Comparison of ENCODE assay signal across 24 mouse cellular contexts in the genomic region with DNA sequence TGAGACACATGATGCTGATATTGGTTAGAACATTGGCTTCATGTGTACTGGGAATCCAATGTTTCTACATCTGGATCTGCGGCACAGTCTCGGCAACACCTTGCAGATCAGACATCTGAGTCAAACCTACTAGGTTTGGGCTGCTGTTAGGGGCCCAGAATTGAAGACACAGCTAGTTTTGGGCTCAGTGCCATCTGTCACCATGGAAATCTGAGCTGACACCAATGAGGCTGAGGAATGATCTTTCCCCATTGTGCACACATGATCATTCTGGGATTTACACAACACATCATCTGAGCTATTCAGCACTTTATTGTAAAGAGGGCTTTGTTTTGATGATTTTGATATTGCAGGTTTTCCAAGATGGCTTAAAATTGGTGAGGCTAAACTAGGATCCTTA.
"Had no signal": no experiment of that assay in that cellular context is flagged by ENCODE, and none has a peak within 500 bp of the region (broad histone marks: within the 10 kb centered on the region; RNA-seq: fewer than 3 reads in every experiment).

No protein-coding gene starts in this region.

- DNase-seq: gastrocnemius, postnatal 14 days; gastrocnemius, postnatal 36 days; heart, adult 11 months; heart, adult 2 months; heart, postnatal 14 days; heart, postnatal 36 days; kidney, adult 11 months; kidney, adult 2 months; kidney, adult 9 months; kidney, postnatal 14 days; kidney, postnatal 36 days; layer of hippocampus, adult 9-11 months; layer of hippocampus, postnatal 36 days had no signal

- H3K4me3 ChIP-seq: heart, adult 2 months; heart, embryonic 13.5 days; heart, embryonic 15.5 days; kidney, embryonic 15.5 days; limb, embryonic 13.5 days; limb, embryonic 15.5 days; liver, embryonic 12.5 days had no signal

- H3K27ac ChIP-seq: heart, adult 2 months; heart, embryonic 13.5 days; heart, embryonic 15.5 days; hindbrain, embryonic 14.5 days; kidney, embryonic 15.5 days; kidney, postnatal 0 days; limb, embryonic 13.5 days; limb, embryonic 15.5 days; liver, embryonic 12.5 days had no signal

- H3K4me2 ChIP-seq: heart, embryonic 11.5 days; heart, embryonic 13.5 days; heart, embryonic 15.5 days; hindbrain, embryonic 14.5 days; kidney, embryonic 15.5 days; limb, embryonic 13.5 days; limb, embryonic 15.5 days; liver, embryonic 12.5 days had no signal

- H3K9ac ChIP-seq: heart, embryonic 13.5 days; heart, embryonic 15.5 days; hindbrain, embryonic 14.5 days; kidney, embryonic 15.5 days; limb, embryonic 13.5 days; limb, embryonic 15.5 days; liver, embryonic 12.5 days had no signal

- H3K27me3 ChIP-seq: heart, embryonic 13.5 days; heart, embryonic 15.5 days; kidney, embryonic 15.5 days; limb, embryonic 13.5 days; limb, embryonic 15.5 days; liver, embryonic 12.5 days had no signal

- ATAC-seq: hindbrain, embryonic 16.5 days; intestine, embryonic 16.5 days; liver, embryonic 12.5 days had no signal

- H3K9me3 ChIP-seq: heart, embryonic 15.5 days; kidney, embryonic 15.5 days; limb, embryonic 15.5 days; liver, embryonic 12.5 days had no signal

- H3K36me3 ChIP-seq: heart, embryonic 15.5 days; kidney, embryonic 15.5 days; liver, embryonic 12.5 days had no signal

- H3K4me1 ChIP-seq: kidney, embryonic 15.5 days; limb, embryonic 13.5 days; limb, embryonic 15.5 days had no signal
